Comparison of ENCODE assay signal across 8 mouse cellular contexts in genomic region chr17:14943009-14943728, GRCm38 (mm10). TPM values are rescaled to one million over a fixed set of nuclear protein-coding genes. Genes with fewer than 3 reads are reported as not detected.
DNase-seq lines count a peak whose midpoint lies in the region; ATAC-seq lines count a peak whose summit lies in the region.

Gene Wdr27 (minus strand): TSS chr17:14943158.
Gene 1600012H06Rik (plus strand): TSS chr17:14943184.

- H3K36me3 ChIP-seq in megakaryocyte, embryonic 14.5 days (replicated peaks; ENCODE audit: low read length) = peaks cover 39% of the 10 kb centered on the region

- no peaks in the 10 kb centered on the region for H3K27me3 ChIP-seq in megakaryocyte, embryonic 14.5 days (replicated peaks)

- H3K4me1 ChIP-seq in megakaryocyte, embryonic 14.5 days = peaks cover 37% of the 10 kb centered on the region

- no peaks in the 10 kb centered on the region for H3K9me3 ChIP-seq in megakaryocyte, embryonic 14.5 days

- H3K4me3 ChIP-seq in megakaryocyte, embryonic 14.5 days (replicated peaks) = peak within 1 kb of the TSS; percentile 100

- ATAC-seq in common myeloid progenitor, adult 5-6 weeks (replicated peaks; ENCODE audit: low read depth, poor library complexity, severe bottlenecking) = peak; percentile 98

- peak; percentile 99 for DNase-seq in ZHBTc4 (ENCODE audit: low read depth, low spot score)
- peak; percentile 97 for DNase-seq in gastrocnemius, adult 8-10 months (ENCODE audit: low spot score in 2 of 2)
- peak; percentile 99 for DNase-seq in hindlimb bud, embryonic 11.5 days (ENCODE audit: extremely low spot score, low read depth, low spot score)
- DNase-seq in left cerebral cortex, adult 8-10 months (ENCODE audit: low spot score in 2 of 2) = peak; percentile 95 to 97
- DNase-seq in right cerebral cortex, postnatal 10 days (ENCODE audit: low spot score in 2 of 2) = peak; percentile 99 to 100
- peak; percentile 99 for DNase-seq in urinary bladder, postnatal 25 days (ENCODE audit: low spot score)

RNA-seq across cellular contexts. Expression of gene Wdr27, which starts in this region (rescaled TPM):
- total RNA-seq in common myeloid progenitor, adult 5-6 weeks (2017) = 5.7 TPM in 1 of 2 replicates, not detected in the other
- 1 to 10 TPM; 1.6 to 2.2 (median 1.9) TPM for total RNA-seq in gastrocnemius, adult 8-10 months (2022)
- total RNA-seq in left cerebral cortex, adult 8-10 months (2022) = 1 to 10 TPM; 2.6 to 3.6 (median 3.1) TPM
- polyA plus RNA-seq in megakaryocyte, embryonic 14.5 days (2012; ENCODE audit: insufficient read depth, low replicate concordance) = 8.6 and 15.6 TPM in 2 replicates

RNA-seq across cellular contexts. Expression of gene 1600012H06Rik, which starts in this region (rescaled TPM):
- 7.7 and 8.0 TPM in 2 replicates for total RNA-seq in common myeloid progenitor, adult 5-6 weeks (2017)
- 10 to 100 TPM in 1 of 4 experiments, 1 to 10 TPM in 3; 7.3 to 10.4 (median 8.2) TPM for total RNA-seq in gastrocnemius, adult 8-10 months (2022)
- total RNA-seq in left cerebral cortex, adult 8-10 months (2022) = 10 to 100 TPM; 15.0 to 16.6 (median 15.7) TPM
- polyA plus RNA-seq in megakaryocyte, embryonic 14.5 days (2012; ENCODE audit: insufficient read depth, low replicate concordance) = 2.3 and 3.1 TPM in 2 replicates

Comparison
In these comparisons a context has a peak if more than half of its experiments do, and no peak if none do; other contexts are left out.
1. Peak in every context shown above with its lines: DNase-seq, ATAC-seq and H3K4me3 ChIP-seq.